Mouse (Mus musculus) urinary bladder, adult 18-20 months (tissue): ENCODE measurements at regions not wholly inside any gene's neighbourhood (a gene's known extent, or its start where the extent isn't known, plus 50 kb on each side); places are given as distances from the start of the nearest gene placed in this dataset.
A peak's percentile ranks its signal among the peaks of the same experiment; 100 is the strongest.

Experiments used
- DNase-seq, 2 experiments: peaks; one replicate each; pipeline ENCODE4 v3.0.0; 2022; ENCODE audit warnings: low spot score in 2 of 2, mixed read lengths in 2 of 2

DNA sequence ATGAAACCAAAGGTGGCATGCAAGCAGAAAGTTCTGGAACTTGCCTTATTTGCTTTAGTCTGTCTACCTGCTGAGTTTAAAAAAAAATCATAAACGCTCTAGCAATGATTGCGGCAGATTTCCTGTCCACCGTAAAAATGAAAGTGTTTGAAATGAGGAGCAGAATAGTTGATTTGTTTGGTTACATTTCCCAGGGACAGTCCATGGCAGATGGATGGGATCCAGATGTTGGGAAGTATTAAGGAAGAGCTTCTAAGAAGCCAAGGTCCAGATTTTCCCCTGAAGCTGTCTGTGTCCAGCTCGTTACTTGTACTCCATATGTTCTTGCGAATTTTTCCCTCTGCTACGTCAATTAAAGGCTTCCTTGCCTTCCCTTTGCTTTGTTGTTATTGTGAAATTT, 534.2 kb downstream of the Slc4a3 start:
- no peak for DNase-seq

DNA sequence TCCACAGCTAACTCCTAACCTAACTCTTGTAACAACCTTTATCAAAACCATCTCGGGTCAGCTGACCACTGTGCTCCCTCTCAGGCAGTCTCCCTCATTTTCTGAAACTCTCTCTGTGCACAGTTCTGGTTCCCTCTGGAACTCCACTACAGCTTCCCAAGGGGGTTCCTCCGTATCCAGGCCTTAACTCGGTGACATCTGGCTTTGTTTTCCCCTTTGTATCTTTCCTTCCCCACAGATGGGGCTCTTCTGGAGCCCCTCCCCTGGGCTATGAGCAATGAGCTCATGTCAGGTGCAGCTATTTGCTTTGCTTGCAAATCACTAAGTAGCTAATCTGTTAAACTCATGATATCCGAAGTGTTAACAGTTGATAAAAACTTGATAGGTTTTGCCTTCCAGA, 535.6 kb downstream of the Slc4a3 start:
- DNase-seq = no peak

DNA sequence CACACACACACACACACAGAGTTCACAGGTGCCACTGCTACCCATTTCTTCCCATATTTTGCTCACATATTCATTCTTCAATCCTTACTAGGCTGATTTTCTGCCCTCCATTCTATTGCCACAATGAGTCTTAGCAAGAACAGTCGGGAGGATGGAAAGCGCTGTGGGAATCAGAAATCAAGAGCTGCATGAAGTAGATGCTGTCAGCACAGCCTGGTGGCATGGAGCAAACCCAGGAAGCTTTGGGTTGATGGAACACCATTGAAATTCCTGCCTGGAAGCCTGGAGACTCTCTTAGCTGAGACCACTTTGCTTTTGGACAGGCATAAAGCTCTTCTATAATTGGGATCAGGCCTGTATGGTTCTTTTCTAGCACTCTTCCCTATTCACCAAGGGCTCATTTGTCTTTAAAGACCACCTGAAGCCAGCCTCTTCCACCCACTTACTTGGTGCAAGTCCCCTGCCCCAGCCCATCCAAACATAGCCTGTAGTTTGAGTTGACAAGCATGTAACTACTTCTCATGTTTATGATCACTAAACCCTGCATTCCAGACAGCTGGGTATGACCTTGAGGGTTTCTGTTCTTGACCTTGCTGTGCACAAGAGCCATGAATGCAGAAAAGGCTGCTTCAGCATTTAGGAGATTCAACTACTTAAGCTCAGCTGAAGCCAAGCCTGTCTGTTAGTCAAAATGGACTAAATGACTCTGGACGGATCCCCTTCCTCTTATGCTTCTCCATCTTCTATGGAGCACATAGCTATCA, 537.4 kb downstream of the Slc4a3 start:
- no peak for DNase-seq

DNA sequence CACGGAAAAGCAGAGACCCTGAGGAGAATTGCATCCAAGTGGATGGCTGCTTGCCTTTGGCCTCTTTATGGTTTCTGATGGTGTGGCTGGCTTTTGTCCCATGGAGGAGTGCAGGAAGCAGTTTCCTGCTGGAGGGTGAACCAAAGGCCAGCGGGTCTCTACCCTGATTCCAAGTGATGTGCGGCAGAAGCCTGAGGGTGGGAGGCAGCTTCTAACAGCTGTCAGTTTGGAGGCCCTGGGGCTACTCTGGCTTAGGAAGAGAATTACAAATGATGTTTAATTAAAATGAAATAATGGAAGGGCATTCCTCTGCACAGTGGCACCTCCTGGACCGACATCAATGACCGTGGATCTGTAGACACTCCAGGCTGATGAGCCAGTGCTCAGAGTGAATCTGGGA, 545.0 kb downstream of the Slc4a3 start:
- DNase-seq = no peak

DNA sequence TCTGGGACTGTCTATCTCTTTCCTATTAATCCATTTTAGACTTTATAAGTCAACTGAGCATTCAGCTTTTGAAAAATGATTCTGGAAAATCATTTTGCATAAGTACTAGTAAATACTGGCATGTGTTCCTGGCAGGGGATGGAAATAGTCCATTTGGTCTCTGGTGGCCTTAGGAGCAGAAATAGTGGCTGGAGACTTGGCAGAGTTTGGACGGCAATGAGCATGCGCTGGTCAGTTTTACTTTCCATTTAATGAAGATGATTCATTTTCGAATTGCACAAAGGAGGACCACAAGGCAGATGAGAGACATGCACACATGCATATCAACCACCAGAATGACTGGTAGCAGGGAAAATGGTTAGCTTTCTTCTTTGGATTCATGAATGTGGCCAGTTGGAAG, 567.2 kb downstream of the Slc4a3 start:
- DNase-seq = no peak

DNA sequence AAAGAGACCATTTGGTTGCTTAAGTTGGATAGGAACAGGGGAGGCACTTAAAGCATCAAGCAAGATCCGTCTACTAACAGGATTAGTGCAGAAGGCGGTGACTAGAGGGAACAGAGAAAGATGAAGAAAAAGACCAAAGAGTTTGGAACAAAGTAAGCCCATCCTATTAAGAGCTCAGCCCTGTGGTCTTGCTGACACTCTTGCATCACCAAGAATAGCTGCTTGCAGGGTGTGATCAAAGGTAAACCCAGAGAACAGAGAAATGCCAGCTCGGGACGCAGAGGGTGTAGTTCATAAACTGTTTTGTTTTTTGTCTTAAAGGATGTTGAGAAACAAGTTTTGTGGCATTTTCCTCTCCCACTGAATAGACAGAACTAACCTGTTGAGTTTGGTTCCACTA, 574.8 kb downstream of the Slc4a3 start:
- DNase-seq = no peak

DNA sequence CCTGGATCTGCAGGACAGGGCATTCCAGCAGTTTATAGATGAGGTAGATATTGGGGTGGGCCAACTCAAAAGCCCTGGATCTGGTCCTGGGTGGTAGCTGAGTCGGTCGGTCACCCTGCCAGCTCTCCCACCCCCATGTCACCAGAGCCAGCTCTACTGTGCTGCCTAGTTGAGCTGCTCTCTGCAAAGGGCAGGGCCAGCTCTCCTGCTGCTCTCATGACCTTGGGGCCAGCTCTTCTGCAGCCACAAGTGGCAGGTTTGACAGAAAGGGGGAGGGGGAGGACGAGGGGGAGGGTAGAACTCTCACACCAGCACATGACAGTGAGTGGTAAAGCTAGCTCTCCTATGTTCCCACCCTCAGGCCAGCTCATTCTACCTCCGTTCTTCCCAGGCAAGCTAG, 584.3 kb downstream of the Slc4a3 start:
- DNase-seq = no peak

DNA sequence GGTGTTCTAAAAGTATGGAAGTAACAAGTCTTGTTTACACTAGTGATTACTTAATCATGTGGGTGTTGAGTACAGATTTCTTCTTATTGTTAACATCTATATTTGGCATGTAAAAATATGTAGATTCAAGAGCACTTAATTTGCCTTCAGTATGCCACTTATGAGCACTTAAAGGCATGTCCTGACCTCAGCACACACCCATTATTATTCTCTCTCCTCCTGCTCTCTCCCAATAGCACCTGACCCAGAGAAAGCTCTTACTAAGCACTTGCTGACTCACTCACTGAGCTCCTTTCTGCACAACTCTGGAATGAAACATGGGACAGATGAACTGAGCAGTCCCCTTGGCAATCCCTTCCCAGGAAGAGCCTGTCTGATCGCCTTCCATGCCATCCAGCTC, 590.7 kb downstream of the Slc4a3 start:
- no peak for DNase-seq

DNA sequence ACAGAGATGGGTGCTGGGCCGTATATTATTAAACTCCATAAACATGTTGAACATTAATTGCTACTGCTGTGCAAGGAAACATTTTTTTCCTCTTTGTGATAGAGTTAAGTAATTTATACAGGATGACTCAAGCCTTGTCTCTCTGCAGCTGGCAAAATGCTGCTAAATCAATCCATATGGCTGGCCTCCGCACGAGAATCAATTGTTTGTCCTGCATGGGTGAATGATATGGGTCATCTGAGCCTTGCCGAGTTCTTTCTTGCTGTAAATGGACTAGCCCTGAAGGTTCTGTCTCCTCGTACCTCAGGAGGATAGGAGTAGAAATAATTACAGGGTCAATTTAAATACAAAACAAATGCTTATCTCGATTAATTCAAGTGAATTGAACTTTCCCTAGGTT, 591.6 kb downstream of the Slc4a3 start:
- no peak for DNase-seq

DNA sequence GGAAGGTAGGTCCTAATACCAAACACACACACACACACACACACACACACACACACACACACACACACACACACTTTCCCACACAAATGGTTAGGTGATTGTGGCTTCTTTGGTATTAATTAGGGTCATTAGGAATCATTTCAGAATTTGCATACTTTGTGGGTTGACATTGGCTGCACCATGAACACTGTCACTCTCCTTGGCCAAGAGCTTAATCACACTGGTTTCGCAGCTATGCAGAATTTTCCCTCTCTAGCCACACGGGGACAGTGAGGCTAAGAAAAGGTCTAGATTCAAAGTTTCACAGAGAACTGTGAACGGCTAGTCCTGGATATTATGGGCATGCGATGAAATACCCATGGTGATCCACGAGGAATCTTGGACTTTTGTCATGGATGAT, 597.5 kb downstream of the Slc4a3 start:
- DNase-seq = no peak

DNA sequence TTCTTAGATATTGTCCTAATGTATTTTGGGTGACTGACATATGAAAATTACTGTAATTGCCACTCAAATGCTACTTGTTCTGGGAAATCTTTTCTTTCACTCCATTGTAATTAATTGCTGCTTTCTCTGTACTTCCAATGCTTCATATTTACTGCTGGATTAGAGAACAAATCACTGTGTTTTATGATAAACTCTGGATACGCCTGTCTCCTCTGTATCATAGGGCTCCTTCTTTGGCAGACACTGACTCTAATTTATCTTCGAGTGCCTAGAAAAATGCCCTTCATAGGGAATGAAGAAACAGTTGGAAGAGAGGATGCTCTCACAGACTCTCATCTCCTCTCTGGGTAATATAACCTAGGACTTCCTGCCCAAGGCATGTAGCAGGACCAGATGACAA, 602.9 kb downstream of the Slc4a3 start:
- DNase-seq = no peak

DNA sequence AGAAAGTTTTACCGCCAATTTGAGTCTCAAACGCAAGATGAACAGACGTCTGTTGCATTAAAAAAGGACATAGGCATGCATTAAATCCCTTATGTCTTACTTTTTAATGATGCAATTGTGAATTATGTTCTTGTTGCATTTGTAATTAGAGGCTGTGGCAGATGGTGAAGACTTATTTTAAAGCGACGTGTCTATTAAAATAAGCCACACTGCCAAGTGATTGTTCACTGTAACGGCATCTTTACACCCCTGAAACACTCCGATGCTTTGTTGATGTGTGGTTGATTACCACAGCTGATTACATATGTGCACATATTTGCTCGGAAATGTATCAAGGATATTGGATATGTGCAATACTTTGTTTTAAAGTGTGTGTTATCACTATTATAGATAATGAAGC, 610.2 kb downstream of the Slc4a3 start:
- DNase-seq = no peak

DNA sequence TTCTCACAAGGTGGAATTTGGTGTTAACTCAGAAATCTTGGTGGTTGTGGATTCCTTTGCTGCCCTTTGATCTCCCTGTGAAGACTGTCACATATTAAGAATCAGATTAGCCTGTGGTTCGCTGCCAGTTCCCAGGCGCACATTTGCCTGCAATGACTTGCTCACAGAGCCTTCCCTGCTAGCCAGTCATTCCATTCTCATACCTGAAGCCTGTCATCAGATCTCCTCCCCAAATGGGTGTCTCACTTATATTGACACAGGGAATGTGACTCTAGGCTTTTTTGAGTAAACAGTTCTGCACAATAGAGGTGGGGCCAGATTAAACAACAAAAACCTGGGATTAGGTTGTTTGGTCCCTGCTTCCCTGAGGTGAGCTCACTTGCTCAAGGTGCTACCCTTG, 621.4 kb downstream of the Slc4a3 start:
- DNase-seq = peak in 1 of 2 experiments; percentile 10

DNA sequence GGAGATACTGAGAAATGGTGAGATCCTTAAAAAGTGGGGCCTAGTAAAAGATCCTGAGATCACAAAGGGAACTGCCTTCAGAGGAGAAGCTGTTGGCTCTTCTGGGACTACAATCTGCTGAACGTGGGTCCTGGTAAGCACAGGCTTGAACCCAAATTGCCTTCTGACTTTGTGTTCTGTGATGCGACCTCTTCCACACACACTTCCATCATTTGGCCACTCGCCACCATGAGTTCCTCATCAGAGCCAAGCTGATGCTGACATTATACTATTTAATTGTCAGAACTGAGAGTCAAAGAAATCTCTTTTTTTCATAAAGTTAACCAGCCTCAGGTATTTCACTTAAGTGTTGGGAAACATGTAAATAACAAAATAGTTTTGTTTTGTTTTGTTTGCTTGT, 635.1 kb downstream of the Slc4a3 start:
- DNase-seq = no peak

DNA sequence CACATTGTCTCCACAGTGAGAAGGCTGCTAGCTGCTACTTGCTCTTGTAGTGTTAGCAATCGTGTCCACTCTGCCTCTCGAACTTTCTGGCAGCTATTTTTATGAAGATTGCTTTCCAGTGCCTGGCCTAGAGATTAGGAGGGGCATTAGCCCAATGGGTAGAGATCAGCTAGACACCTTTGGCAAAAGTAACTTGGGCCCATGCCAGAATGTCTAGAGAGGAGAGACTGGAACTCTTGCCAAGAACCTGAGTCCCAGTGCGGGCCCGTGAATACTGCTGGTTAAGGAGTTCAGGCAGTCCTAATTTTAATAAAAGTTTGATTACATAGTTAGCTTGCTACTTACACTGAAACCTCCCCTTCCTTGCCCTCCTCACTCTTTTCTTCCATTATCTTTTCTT, 648.8 kb downstream of the Slc4a3 start:
- DNase-seq = no peak

DNA sequence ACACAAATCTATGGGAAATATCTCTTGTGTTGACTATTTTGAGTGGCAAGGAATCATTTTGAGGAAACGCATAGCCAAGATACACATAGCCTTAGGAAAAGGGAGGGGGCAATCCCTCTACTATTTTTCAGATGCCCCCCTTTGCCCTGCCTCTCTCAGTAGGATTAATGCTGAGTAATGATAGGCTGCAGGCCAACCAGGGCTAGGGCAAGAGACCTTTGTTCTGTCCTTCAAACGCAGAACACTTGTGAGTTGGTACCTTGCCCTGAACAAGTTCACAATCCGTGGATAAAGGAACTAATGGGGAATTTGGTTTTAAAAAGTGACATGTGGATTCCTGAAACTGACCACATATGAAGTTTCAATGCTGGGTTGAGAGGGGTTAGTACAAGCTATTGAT, 651.6 kb downstream of the Slc4a3 start:
- no peak for DNase-seq

DNA sequence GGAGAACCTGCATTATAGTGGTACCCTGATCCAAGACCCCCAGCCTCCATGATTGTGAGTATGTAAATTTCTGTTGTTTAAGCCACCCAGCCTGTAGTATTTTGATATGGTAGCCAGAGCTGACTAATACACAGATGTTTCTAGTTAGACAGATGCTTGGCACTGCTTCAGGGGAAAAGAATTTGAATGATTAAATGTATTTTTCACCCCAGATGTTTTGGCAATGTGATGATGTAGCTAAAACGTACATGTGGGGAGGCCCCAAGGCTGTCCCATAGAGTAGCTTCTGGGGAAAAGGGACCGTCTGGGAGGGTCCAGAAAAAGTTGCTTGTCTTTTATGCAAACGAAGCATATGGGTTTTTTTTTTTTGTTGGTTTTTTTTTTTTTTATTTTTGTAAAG, 654.8 kb downstream of the Slc4a3 start:
- no peak for DNase-seq

DNA sequence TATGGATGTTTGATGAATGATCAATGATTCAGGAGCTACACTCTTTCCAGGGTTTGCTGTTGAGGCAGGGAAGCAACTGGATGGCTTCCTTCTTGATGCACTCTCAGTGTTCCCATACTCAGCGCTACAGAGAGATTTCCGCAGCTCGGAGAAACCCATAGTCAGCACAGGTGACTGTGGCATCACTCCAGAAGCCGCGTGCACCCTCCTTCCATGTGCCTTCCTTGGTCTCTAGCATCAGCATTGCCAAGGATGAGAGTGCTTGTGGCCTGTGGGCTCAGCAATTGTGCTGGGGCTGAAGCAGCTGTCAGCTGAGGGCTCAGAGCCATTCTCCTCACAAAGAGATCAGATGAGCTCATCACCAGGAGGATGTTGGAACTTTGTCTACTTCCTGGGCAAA, 666.4 kb downstream of the Slc4a3 start:
- no peak for DNase-seq

DNA sequence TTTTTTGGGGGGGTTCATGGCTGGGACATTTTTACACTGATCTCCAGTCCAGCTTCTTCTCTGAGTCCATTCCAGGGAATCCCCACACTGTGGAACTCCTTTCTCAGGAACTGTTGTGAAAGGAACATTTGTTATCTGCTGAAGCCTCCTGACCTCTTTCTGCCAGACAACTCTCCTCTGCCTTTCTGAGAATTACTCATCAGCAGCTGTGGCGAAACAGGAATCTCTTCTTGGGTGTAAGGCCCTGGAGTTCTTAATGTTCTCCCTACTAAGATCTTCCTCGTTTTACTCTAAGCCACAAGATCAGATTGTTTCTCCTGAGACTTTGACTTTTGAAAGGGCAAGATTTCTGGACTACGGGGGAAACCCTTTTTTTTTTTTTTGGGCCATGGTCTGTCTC, 698.7 kb downstream of the Slc4a3 start:
- peak in 1 of 2 experiments; percentile 3 for DNase-seq

DNA sequence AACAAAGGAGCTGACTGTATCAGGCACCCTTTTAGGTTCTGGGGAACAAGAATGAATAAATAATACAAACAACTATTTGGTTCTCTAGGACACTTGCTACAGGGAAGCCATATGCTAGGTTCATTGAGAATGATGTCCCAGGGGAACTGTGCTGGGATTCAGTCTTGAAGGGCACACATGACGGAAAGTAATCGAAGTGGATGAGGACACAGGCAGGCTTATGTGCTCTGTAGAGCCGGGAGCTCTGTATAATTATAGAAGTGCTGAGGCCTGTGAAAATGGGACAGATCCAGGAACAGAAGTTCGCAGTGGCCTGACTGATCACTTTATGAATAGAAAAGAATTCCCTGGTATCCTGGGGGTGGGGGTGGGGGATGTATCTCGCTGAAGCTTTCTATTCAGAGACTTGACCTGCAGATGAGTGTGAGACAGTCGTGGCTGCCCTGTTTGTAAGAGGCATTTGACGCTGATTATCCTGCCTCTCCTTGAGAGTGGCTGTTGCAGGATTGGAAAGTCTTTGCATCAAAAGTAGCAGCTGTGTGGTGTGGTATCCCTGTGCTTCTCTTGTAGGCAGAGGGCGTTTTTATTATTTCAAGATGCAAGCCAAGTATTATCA, 700.2 kb downstream of the Slc4a3 start:
- no peak for DNase-seq

DNA sequence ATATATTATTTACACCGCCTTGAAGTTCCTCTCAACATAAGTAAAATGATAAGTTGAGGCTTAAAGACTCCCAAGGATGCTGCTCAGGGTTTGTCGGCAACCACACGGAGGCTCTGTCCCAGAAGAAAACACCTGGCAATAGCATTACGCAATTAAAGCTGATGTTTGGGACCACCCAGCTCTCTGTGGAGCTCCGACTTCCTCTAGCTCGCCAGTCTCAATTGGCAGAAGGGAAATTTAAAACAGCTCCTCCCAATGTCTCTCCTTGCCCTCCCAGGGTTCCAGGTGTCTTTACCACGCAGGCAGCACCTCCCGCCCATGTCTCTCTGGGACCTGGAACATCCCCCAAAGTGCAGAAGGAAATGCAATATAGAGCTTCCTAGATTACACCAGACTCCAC, 701.1 kb downstream of the Slc4a3 start:
- no peak for DNase-seq

DNA sequence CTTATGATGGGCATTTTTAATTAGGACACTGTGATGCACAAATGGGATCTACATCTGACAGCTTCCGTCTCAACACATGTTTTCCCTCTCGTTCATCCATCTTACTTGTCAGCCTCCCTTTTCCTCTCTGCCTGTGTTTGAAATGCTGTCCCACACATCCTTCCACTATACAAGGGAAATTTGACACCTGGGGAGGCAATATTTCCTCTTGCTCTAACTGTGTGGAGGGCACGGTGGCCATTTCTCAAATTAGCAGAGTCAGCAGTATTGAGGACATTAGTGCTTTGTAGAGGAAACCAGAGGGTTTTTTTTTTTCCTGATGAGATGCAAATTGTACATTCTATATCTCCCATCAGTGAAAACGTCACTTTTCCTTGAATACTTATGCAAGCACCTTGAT, 712.2 kb downstream of the Slc4a3 start:
- no peak for DNase-seq

DNA sequence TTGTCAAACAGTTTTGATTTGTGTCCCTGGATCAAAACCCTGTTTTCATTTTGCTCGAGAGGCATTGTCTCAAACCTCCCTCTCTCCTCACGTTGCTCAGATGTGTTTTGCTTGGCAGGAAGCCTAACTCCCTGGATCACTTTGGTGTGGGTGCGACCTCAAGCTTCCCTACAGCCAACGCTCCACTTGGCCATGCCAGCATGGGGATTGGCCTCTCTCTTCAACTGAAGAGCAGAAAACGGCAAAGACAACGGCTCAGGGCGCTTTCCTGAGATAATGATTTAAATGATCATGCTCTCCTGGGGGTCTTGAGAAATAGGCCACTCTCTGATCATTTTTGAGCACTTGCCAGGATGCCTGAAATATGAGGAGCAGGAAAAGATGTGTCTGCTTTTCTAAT, 730.1 kb downstream of the Slc4a3 start:
- DNase-seq = peak in 1 of 2 experiments; percentile 3

DNA sequence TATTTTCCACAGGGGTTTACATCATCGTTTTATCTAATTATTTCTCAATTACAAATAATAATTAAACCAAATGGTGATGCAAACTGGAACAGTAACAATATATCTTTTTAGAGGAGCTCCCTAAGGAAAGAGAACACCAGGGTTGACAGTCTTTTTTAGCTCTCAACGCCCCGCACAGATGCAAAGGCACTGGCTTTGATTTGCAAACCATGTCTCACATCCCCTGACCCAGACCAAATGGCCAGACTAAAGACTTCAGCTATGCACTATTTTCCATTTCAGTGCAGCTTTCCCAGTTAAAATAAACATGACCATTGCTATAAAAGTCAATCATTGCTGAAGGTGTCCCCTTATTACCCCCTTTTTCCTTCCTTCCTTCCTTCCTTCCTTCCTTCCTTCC, 730.6 kb downstream of the Slc4a3 start:
- DNase-seq = no peak
